Comparison of ENCODE assay signal across 8 mouse cellular contexts in the genomic region with DNA sequence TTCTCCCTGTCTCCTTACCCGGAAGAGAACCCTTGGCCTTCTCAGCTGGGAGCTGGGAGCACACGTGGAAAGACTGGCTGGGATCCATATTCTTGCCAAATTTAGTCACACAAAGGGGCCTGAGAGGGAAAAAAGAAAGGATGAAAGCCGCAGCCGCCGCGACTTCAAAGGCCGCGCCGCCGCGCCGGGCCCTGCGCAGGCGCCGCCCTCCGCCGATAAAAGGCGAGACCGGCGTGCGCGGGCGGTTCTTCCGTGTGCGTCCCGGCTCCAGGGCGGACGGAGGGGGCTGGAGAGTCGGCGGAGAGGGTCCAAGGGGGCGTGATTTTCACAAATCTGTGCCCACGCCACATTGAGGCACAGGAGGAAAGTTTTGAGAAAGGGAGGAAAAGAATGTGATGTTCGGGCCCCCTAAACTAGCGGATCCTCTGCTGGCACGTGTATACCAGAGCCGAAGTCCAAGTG. TPM values are rescaled to one million over a fixed set of nuclear protein-coding genes. Genes with fewer than 3 reads are reported as not detected.
DNase-seq lines count a peak whose midpoint lies in the region; ATAC-seq and TF ChIP-seq lines count a peak whose summit lies in the region.

No protein-coding gene starts in this region.

- H3K4me3 ChIP-seq in forebrain, embryonic 11.5 days (ENCODE audit: low read depth, low read length): peak overlapping the region; percentile 34
- peak overlapping the region; percentile 36 for H3K4me3 ChIP-seq in lung, postnatal 0 days (ENCODE audit: low read depth, low read length)

- peak overlapping the region; percentile 79 for H3K4me2 ChIP-seq in forebrain, embryonic 11.5 days (ENCODE audit: low read depth, low read length, severe bottlenecking)
- peak overlapping the region; percentile 56 for H3K4me2 ChIP-seq in lung, postnatal 0 days (replicated peaks; ENCODE audit: low read depth, low read length)

- H3K9ac ChIP-seq in forebrain, embryonic 11.5 days (ENCODE audit: low read length): peak overlapping the region; percentile 61
- H3K9ac ChIP-seq in lung, postnatal 0 days (replicated peaks; ENCODE audit: low read depth): no peak overlapping the region

- H3K27me3 ChIP-seq in forebrain, embryonic 11.5 days (ENCODE audit: control insufficient read depth, insufficient read depth, low read length): peaks cover 18% of the 10 kb centered on the region
- peaks cover 15% of the 10 kb centered on the region for H3K27me3 ChIP-seq in lung, postnatal 0 days (replicated peaks; ENCODE audit: insufficient read depth, low read length)

- DNase-seq in kidney, adult 18-20 months: peak; percentile 8
- DNase-seq in kidney, adult 11 months: no peak
- DNase-seq in forebrain, embryonic 11.5 days (ENCODE audit: low spot score): peak; percentile 92
- peak; percentile 60 for DNase-seq in lung, postnatal 0 days (ENCODE audit: low spot score)
- peak; percentile 46 for DNase-seq in right cerebral cortex, postnatal 4 days
- DNase-seq in urinary bladder, adult 2 months (ENCODE audit: low spot score): no peak

- WGBS in forebrain, embryonic 11.5 days: under 1% methylated on average over 36 of the region's 36 CpGs
- WGBS in lung, postnatal 0 days: 4% methylated on average over 35 of the region's 36 CpGs

- no peak for TF ChIP-seq CTCF in lung, postnatal 0 days (IDR thresholded peaks at IDR 0.05)

- H3K9me3 ChIP-seq in forebrain, embryonic 11.5 days (ENCODE audit: control insufficient read depth, low read length): no peaks in the 10 kb centered on the region
- no peaks in the 10 kb centered on the region for H3K9me3 ChIP-seq in lung, postnatal 0 days (ENCODE audit: low read length)

- H3K4me1 ChIP-seq in forebrain, embryonic 11.5 days (replicated peaks; ENCODE audit: control insufficient read depth, insufficient read depth, low read length): peaks cover 30% of the 10 kb centered on the region; the same call in 1 of the 2 replicates
- peaks cover 8% of the 10 kb centered on the region; the same call in 1 of the 2 replicates for H3K4me1 ChIP-seq in lung, postnatal 0 days (ENCODE audit: insufficient read depth, low read depth, low read length)

- peak overlapping the region; percentile 41 for H3K27ac ChIP-seq in forebrain, embryonic 11.5 days (ENCODE audit: low read depth, low read length)
- H3K27ac ChIP-seq in lung, postnatal 0 days (ENCODE audit: low read length): no peak overlapping the region

- TF ChIP-seq EP300 in lung, postnatal 0 days (IDR thresholded peaks at IDR 0.05): no peak

- H3K36me3 ChIP-seq in forebrain, embryonic 11.5 days (ENCODE audit: control insufficient read depth, insufficient read depth, low read length): no peaks in the 10 kb centered on the region
- H3K36me3 ChIP-seq in lung, postnatal 0 days (ENCODE audit: insufficient read depth, low read length): no peaks in the 10 kb centered on the region

- ATAC-seq in activated CD4-positive, CD25-positive, alpha-beta regulatory T cell, adult 4 months: peak; percentile 45
- ATAC-seq in forebrain, embryonic 11.5 days (replicated peaks; ENCODE audit: low FRiP score): peak; percentile 69
- peak; percentile 67 for ATAC-seq in inflammation-experienced regulatory T-cells, adult 6 months
- peak; percentile 74 for ATAC-seq in lung, postnatal 0 days

RNA-seq across cellular contexts. Expression of a gene that starts 4.3 kb away (rescaled TPM):
- 100 to 1,000 TPM; 175 to 182 TPM for polyA plus RNA-seq in activated CD4-positive, CD25-positive, alpha-beta regulatory T cell, adult 4 months (2017; shearing (Covaris generic))
- 60.8 and 70.0 TPM in 2 replicates for polyA plus RNA-seq in forebrain, embryonic 11.5 days (2014; fragmentation: Nextera tagmentation; extraction: Ambion mirVana)
- polyA plus RNA-seq in inflammation-experienced regulatory T-cells, adult 6 months (2017; shearing (Covaris generic)): 100 to 1,000 TPM; 103 to 195 (median 174) TPM
- 6.1 and 6.2 TPM in 2 replicates for polyA plus RNA-seq in lung, postnatal 0 days (2015; fragmentation: Nextera tagmentation; extraction: Ambion mirVana)
- 2.3 and 4.0 TPM in 2 replicates for polyA plus RNA-seq in urinary bladder, adult 2 months (2012; rRNA removed)

Comparison
In these comparisons a context has a peak if more than half of its experiments do, and no peak if none do; other contexts are left out.
1. DNase-seq: peak in kidney, adult 18-20 months (single experiment), forebrain, embryonic 11.5 days (single experiment), lung, postnatal 0 days (single experiment) and right cerebral cortex, postnatal 4 days (single experiment); none in kidney, adult 11 months (single experiment) and urinary bladder, adult 2 months (single experiment).
2. Peak in every context shown above with its lines, with median percentiles within 50 percentile points of each other: ATAC-seq.